Mouse (Mus musculus) monocyte, adult 59 days (primary cell): Measurements from ENCODE around the gene Ropn1. TPM values are rescaled to one million over a fixed set of nuclear protein-coding genes. Genes with fewer than 3 reads are reported as not detected.

ENCODE experiments used
- total RNA-seq, 2 experiments: library from RNA; stranded (reverse); gene quantifications; one replicate each; pipeline ENCODE4 v1.2.4; 2023

Gene Ropn1
- total RNA-seq: not detected

DNA sequence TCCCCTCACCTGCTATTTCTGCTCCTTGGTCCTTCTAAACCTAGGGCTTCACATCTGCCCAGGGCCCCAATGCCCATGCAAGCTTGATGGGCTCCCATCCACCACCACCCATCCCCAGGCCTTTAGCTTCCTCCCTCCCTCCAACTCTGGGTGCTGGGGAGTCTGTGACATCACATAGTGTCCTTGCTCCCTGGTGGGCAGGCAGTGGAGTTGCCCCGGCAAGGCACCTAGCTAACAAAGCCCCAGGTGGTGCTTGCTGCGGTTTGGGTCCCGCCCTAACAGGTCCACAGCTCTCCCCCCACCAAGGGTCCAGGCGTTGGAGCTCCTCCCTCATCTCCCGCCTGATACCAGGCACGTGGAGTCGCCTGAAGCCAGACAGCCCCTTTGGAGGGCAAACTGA lies at the start of gene Ropn1:
TSS of gene Ropn1 (plus strand) at position 301 of the 400 bp plus-strand sequence.

DNA sequence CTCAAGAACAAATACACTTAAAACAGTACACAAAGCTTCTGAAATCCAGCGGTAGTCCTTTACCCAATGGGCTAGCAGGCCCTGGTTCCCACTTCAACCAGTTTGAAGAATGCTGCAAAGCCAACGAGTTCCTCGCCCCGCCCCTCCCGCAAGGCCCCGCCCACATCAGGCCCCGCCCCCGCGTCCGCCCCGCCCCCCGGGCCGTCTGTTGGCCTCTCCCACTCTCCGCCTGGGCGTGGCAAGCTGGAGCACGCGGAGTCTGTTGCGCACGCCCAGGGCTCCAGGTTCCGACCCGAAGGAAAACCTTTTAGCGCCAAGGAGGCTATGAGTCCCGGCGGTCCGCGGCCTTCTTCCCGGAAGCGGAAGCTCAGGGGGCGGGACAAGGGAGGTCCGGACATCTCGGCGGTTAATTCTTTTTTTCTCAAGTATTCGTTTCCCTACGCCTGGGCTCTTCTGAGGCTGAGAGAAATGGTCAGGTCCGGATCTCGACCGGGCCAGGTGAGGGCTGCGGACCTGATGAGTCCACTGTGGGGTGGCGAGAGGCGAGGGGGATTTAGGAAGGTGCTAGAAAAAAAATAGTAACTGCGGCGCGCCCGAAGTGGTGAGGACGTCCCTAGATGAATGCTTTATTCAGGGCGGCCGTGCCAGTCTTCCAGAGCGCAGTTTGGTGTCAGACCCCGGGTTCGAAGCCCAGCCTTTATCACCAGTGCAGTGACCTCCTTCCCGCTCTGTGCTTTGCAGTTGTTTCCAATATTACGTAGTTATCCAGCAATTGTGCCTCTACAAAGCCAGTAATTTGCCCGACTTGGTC lies 40.8 kb downstream of the Ropn1 start, which contains the start of gene Ccdc14:
TSS of gene Ccdc14 (plus strand) at position 283 of the 811 bp plus-strand sequence.

Other genes starting within 250 kb of the Ropn1 start
- 1 to 10 TPM; 1.7 to 2.4 TPM for gene Kalrn, start 76.4 kb upstream of the Ropn1 start, total RNA-seq
- 1 to 10 TPM in 1 of 2 experiments, under 1 TPM in 1; 1.00 to 2.3 TPM for gene Ccdc14, start 40.7 kb downstream of the Ropn1 start, total RNA-seq
- 1 to 10 TPM in 1 of 2 experiments, under 1 TPM in 1; 0.30 to 1.0 TPM for gene Mylk, start 95.3 kb downstream of the Ropn1 start, total RNA-seq